Mouse (Mus musculus): ENCODE results near the gene Mif. TPM values are rescaled to one million over a fixed set of nuclear protein-coding genes. Genes with fewer than 3 reads are reported as not detected.
A peak's percentile ranks its signal among the peaks of the same experiment; 100 is the strongest.

Gene Mif
- polyA plus RNA-seq, 1 experiment from 2014 or later, result 1,381 TPM

DNA sequence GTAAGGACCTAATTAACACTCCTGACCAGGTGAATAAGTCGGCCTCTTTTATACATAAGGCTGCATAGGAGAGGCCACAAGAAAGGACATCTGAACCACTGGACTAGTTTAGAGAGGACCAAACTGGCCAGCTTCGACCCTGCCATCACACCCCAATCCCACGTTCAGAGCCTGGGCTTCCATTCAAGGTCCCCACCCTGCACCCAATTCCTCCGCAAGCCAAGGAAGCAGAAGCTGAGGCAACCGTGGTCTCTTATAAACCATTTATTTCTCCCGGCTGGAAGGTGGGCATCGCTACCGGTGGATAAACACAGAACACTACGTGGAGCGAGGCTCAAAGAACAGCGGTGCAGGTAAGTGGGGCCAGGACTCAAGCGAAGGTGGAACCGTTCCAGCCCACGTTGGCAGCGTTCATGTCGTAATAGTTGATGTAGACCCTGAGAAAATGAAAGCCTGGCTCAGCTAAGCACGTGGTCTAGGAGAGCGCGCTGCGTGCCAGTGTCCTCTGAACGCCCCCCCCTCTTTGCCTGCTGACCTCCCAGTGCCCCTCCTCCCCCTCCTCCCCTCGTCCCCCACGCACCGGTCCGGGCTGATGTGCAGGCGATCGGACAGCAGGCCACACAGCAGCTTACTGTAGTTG is 813 bp downstream of the Mif start:
- Histone ChIP-seq H3K9ac (replicated peaks; ENCODE audit: low read length) (peak overlapping the region; percentile 84), H3K36me3 (ENCODE audit: control insufficient read depth, insufficient read depth, low read length) (peaks cover 14% of the 10 kb centered on the region; the same call in 1 of the 2 replicates), H3K9me3 (ENCODE audit: control insufficient read depth, low read length) (no peaks in the 10 kb centered on the region), H3K27me3 (ENCODE audit: control insufficient read depth, insufficient read depth, low read length) (no peaks in the 10 kb centered on the region), H3K27ac (replicated peaks; ENCODE audit: low read depth, low read length) (peak overlapping the region; percentile 94), H3K4me1 (ENCODE audit: control insufficient read depth, insufficient read depth, low read length) (peaks cover 16% of the 10 kb centered on the region), H3K4me2 (ENCODE audit: low read length) (peak overlapping the region; percentile 82), H3K4me3 (replicated peaks; ENCODE audit: low read depth, low read length) (peak overlapping the region; percentile 63)
- DNase-seq, result peak; percentile 80
- peak; percentile 75 for ATAC-seq (ENCODE audit: low FRiP score, low TSS enrichment)
- 4% methylated on average over 26 of the region's 27 CpGs for WGBS

DNA sequence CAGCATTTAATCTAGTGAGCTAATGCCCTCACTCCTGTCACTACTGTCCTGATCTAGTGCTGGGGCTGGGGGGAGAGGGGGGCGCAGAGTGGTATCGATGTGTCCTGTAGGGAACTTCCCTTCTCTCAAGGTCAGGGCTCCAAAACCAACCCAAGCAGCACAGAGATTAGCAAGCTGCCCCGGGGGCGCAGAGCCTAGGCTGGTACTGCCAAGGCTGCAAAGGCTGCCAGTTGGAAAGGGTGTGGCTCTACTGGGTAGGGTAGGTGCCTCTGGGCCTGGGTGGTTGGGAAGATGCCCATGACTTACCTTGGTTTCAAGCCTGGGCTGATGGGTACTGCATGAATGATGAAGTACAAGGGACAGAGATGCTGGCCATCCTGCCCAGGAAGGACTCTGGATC is 2.4 kb downstream of the Mif start:
- peaks cover 16% of the 10 kb centered on the region for H3K4me1 ChIP-seq (ENCODE audit: control insufficient read depth, insufficient read depth, low read length)
- no peaks in the 10 kb centered on the region for H3K9me3 ChIP-seq (ENCODE audit: control insufficient read depth, low read length)
- 93% methylated on average over 4 of the region's 4 CpGs for WGBS
- peaks cover 14% of the 10 kb centered on the region; the same call in 1 of the 2 replicates for H3K36me3 ChIP-seq (ENCODE audit: control insufficient read depth, insufficient read depth, low read length)
- H3K4me3 ChIP-seq (replicated peaks; ENCODE audit: low read depth, low read length), result no peak overlapping the region
- no peaks in the 10 kb centered on the region for H3K27me3 ChIP-seq (ENCODE audit: control insufficient read depth, insufficient read depth, low read length)
- no peak for DNase-seq
- no peak overlapping the region for H3K9ac ChIP-seq (replicated peaks; ENCODE audit: low read length)
- H3K4me2 ChIP-seq (ENCODE audit: low read length), result no peak overlapping the region
- ATAC-seq (ENCODE audit: low FRiP score, low TSS enrichment), result no peak
- no peak overlapping the region for H3K27ac ChIP-seq (replicated peaks; ENCODE audit: low read depth, low read length)

DNA sequence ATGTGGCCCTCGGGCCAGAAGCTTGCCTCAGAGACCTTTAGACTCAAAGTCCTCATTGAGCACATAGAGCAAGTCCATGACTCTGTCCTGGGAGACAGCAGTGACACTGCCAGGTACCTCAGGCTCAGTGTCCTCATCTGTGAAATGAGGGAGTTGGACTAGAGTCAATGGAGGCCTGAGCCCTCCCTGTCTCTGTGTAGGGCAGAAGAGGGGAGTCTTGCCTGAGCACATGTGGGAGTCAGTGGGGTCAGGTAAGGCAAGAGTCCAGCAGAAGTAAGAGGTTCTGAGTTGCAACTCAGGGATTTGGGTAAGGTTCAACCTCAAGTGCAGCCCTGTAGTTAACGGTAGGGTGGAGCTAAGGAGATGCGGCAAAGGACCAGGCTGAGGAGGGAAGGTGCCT is 3.1 kb downstream of the Mif start:
- no peak overlapping the region for H3K4me3 ChIP-seq (replicated peaks; ENCODE audit: low read depth, low read length)
- 89% methylated on average over 3 of the region's 3 CpGs for WGBS
- H3K36me3 ChIP-seq (ENCODE audit: control insufficient read depth, insufficient read depth, low read length), result peaks cover 14% of the 10 kb centered on the region; the same call in 1 of the 2 replicates
- no peaks in the 10 kb centered on the region for H3K27me3 ChIP-seq (ENCODE audit: control insufficient read depth, insufficient read depth, low read length)
- no peak overlapping the region for H3K9ac ChIP-seq (replicated peaks; ENCODE audit: low read length)
- H3K4me2 ChIP-seq (ENCODE audit: low read length), result no peak overlapping the region
- H3K9me3 ChIP-seq (ENCODE audit: control insufficient read depth, low read length), result no peaks in the 10 kb centered on the region
- H3K27ac ChIP-seq (replicated peaks; ENCODE audit: low read depth, low read length), result no peak overlapping the region
- H3K4me1 ChIP-seq (ENCODE audit: control insufficient read depth, insufficient read depth, low read length), result peaks cover 16% of the 10 kb centered on the region
- ATAC-seq (ENCODE audit: low FRiP score, low TSS enrichment) (no peak), DNase-seq (no peak)

DNA sequence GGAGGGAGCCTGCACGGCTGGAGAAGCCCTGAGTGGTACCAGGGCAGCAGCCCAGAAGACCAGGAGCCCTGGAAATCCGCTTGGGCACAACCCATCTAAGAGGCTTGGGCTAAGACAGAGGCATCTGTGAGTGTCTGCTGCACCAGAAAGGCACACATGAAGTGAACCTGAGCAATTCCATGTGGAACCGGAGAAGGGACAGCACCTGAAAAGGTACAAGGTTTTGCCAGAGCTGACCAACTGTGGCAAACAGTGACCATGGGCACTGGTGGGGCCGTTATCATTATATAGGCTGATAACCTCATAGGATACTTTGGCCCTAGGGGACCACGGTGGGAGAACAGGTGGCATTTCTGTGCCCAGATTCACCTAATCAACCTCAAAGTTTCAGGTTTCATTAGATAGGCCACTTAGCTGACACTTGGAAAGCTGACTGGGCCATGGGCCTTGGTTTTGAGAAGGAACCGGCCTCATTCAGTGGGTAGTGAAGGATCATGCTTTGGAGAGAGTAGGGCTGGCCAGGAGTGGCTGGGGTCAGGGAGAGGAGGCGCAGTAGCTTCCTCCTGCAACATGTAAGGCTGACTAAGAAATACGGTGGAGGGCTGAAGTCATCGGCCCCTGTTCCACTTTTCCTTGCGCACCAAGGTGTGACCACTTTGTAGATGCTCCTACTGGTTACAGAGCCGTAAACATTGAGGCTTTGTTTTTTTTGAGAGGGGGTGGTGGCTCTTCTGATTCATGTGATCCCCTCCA is 3.7 kb downstream of the Mif start:
- H3K27me3 ChIP-seq (ENCODE audit: control insufficient read depth, insufficient read depth, low read length), result no peaks in the 10 kb centered on the region
- H3K9me3 ChIP-seq (ENCODE audit: control insufficient read depth, low read length), result no peaks in the 10 kb centered on the region
- WGBS, result 87% methylated on average over 11 of the region's 11 CpGs
- no peak overlapping the region for H3K27ac ChIP-seq (replicated peaks; ENCODE audit: low read depth, low read length)
- peaks cover 14% of the 10 kb centered on the region; the same call in 1 of the 2 replicates for H3K36me3 ChIP-seq (ENCODE audit: control insufficient read depth, insufficient read depth, low read length)
- ATAC-seq (ENCODE audit: low FRiP score, low TSS enrichment) (no peak), DNase-seq (no peak)
- no peak overlapping the region for H3K4me3 ChIP-seq (replicated peaks; ENCODE audit: low read depth, low read length)
- H3K4me2 ChIP-seq (ENCODE audit: low read length), result no peak overlapping the region
- no peak overlapping the region for H3K9ac ChIP-seq (replicated peaks; ENCODE audit: low read length)
- peaks cover 16% of the 10 kb centered on the region for H3K4me1 ChIP-seq (ENCODE audit: control insufficient read depth, insufficient read depth, low read length)

DNA sequence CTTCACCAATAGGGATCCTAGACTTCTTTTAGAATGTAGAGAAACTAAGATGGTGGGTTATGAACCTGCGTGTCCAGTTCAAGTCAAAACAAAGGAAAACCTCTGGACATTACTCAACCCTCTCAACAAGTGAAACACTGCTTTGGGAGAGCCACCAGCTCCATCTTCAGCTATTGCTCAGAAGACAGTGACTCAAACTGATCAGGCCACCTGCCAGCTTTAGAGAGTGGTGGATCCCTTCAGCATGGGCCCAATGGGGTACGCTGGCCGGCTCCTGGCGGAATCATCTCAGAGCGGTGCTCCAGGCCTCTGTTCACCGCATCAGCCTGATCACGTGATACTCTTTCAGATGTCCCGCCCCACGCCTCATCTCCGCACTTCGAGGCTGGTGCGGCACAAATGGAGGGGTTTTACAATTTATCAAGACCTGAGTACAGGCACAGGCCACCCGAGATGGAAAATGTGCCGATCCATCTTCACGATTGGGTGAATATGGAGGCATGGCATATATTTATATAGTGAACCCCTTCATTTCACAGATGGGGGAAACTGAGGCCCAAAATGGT is 4.5 kb downstream of the Mif start:
- H3K4me2 ChIP-seq (ENCODE audit: low read length), result no peak overlapping the region
- H3K9ac ChIP-seq (replicated peaks; ENCODE audit: low read length), result no peak overlapping the region
- WGBS, result 91% methylated on average over 15 of the region's 15 CpGs
- no peak overlapping the region for H3K4me3 ChIP-seq (replicated peaks; ENCODE audit: low read depth, low read length)
- H3K9me3 ChIP-seq (ENCODE audit: control insufficient read depth, low read length), result no peaks in the 10 kb centered on the region
- DNase-seq (no peak), ATAC-seq (ENCODE audit: low FRiP score, low TSS enrichment) (no peak)
- peaks cover 14% of the 10 kb centered on the region; the same call in 1 of the 2 replicates for H3K36me3 ChIP-seq (ENCODE audit: control insufficient read depth, insufficient read depth, low read length)
- no peaks in the 10 kb centered on the region for H3K27me3 ChIP-seq (ENCODE audit: control insufficient read depth, insufficient read depth, low read length)
- H3K27ac ChIP-seq (replicated peaks; ENCODE audit: low read depth, low read length), result no peak overlapping the region
- peaks cover 12% of the 10 kb centered on the region for H3K4me1 ChIP-seq (ENCODE audit: control insufficient read depth, insufficient read depth, low read length)

DNA sequence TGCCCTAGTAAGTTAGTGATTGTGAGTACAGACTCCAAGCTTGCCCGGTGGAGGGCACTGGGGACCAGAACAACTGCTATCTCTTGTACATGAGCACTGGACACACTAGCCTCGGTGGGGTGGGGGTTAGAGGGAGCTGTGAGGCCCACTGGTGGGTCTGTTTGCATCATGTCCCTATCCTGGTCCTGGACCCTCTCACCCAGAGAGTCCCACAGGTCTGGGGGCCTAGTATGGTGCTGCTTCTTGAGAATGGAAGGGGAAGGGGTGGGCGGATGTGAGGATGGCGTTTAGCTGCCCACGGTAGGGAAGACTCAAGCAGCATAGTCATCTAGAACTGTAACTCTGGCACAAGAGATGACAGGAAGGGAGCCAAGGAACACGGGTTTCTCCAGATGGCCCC is 5.2 kb downstream of the Mif start:
- Histone ChIP-seq H3K27me3 (ENCODE audit: control insufficient read depth, insufficient read depth, low read length) (no peaks in the 10 kb centered on the region), H3K9ac (replicated peaks; ENCODE audit: low read length) (no peak overlapping the region), H3K4me1 (ENCODE audit: control insufficient read depth, insufficient read depth, low read length) (peaks cover 9% of the 10 kb centered on the region), H3K4me3 (replicated peaks; ENCODE audit: low read depth, low read length) (no peak overlapping the region), H3K27ac (replicated peaks; ENCODE audit: low read depth, low read length) (no peak overlapping the region), H3K4me2 (ENCODE audit: low read length) (no peak overlapping the region), H3K36me3 (ENCODE audit: control insufficient read depth, insufficient read depth, low read length) (peaks cover 14% of the 10 kb centered on the region; the same call in 1 of the 2 replicates), H3K9me3 (ENCODE audit: control insufficient read depth, low read length) (no peaks in the 10 kb centered on the region)
- ATAC-seq (ENCODE audit: low FRiP score, low TSS enrichment), result no peak
- 95% methylated on average over 6 of the region's 6 CpGs for WGBS
- no peak for DNase-seq

DNA sequence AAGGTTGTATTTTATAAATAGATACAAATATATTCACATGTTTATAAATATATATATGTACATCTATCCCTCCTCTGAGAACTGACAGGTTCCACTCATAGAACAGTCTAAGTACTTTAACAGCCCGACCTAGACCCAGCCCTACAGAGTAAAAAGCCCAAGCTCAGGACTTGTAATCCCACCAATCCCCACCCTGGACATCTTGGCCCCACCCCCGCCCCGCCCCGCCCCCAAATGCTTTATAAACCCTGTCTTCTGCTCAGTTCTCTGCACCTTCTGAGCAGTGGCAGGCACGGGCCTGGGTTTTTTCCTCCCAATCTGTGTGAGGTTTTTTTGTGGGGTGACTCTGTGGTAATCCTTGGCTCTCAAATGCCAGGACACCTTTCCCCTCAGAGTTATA is 5.9 kb downstream of the Mif start:
- no peak for ATAC-seq (ENCODE audit: low FRiP score, low TSS enrichment)
- Histone ChIP-seq H3K9ac (replicated peaks; ENCODE audit: low read length) (no peak overlapping the region), H3K9me3 (ENCODE audit: control insufficient read depth, low read length) (no peaks in the 10 kb centered on the region), H3K36me3 (ENCODE audit: control insufficient read depth, insufficient read depth, low read length) (peaks cover 14% of the 10 kb centered on the region; the same call in 1 of the 2 replicates), H3K4me1 (ENCODE audit: control insufficient read depth, insufficient read depth, low read length) (peaks cover 12% of the 10 kb centered on the region), H3K27ac (replicated peaks; ENCODE audit: low read depth, low read length) (no peak overlapping the region), H3K27me3 (ENCODE audit: control insufficient read depth, insufficient read depth, low read length) (no peaks in the 10 kb centered on the region), H3K4me2 (ENCODE audit: low read length) (no peak overlapping the region), H3K4me3 (replicated peaks; ENCODE audit: low read depth, low read length) (no peak overlapping the region)
- WGBS, result 51% methylated on average over 5 of the region's 5 CpGs
- no peak for DNase-seq

DNA sequence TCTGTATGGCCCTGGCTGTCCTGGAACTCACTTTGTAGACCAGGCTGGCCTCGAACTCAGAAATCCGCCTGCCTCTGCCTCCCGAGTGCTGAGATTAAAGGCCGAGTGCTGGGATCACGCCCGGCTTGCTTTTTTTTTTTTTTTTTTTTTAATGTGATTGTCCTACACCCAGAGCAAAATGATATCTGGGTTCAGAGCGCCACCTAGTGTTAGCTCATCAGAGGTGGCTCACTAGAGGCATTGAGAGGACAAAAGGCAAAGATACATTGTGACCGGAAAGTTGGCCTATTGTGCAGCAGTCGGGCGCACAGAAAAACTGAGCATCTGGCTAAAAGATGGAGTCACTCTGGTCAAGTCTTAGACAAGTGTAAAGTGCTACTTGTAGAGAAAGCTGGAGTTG is 6.6 kb downstream of the Mif start:
- DNase-seq (peak; percentile 91), ATAC-seq (ENCODE audit: low FRiP score, low TSS enrichment) (peak; percentile 48; the same call in 1 of the 2 replicates)
- 22% methylated on average over 10 of the region's 10 CpGs for WGBS
- Histone ChIP-seq H3K9me3 (ENCODE audit: control insufficient read depth, low read length) (no peaks in the 10 kb centered on the region), H3K4me2 (ENCODE audit: low read length) (no peak overlapping the region), H3K9ac (replicated peaks; ENCODE audit: low read length) (no peak overlapping the region), H3K4me1 (ENCODE audit: control insufficient read depth, insufficient read depth, low read length) (peaks cover 8% of the 10 kb centered on the region; the same call in 1 of the 2 replicates), H3K27me3 (ENCODE audit: control insufficient read depth, insufficient read depth, low read length) (no peaks in the 10 kb centered on the region), H3K4me3 (replicated peaks; ENCODE audit: low read depth, low read length) (no peak overlapping the region), H3K36me3 (ENCODE audit: control insufficient read depth, insufficient read depth, low read length) (peaks cover 14% of the 10 kb centered on the region; the same call in 1 of the 2 replicates), H3K27ac (replicated peaks; ENCODE audit: low read depth, low read length) (no peak overlapping the region)

All from midbrain, embryonic 14.5 days (tissue).